Mouse (Mus musculus): ENCODE results near the gene Opcml. TPM values are rescaled to one million over a fixed set of nuclear protein-coding genes. Genes with fewer than 3 reads are reported as not detected.
A peak's percentile ranks its signal among the peaks of the same experiment; 100 is the strongest.

The Opcml gene
- polyA plus RNA-seq, 1 experiment from 2014 or later: 49.9 TPM

DNA sequence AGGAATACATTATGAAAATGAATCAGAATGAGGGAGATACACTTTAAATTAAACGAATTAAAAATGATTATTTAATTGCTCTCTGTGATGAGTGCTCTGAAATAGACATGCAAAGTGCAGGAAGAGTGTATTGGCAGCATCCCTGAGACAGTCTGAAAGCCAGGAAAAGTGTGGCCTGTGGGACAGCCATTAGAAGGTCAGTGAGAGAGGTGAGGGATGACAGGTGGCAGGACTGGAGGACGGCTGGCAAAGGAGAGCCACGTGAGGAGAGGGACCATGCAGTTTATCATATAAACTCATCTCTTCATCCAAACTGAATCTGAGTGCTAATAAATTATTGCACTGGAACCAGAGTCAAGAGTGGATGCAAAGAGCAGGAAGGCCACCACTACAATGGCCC, 796.7 kb downstream of the Opcml start:
- Histone ChIP-seq H3K9ac (replicated peaks) (no peak overlapping the region), H3K4me3 (replicated peaks) (no peak overlapping the region), H3K9me3 (replicated peaks) (no peaks in the 10 kb centered on the region), H3K27ac (replicated peaks) (no peak overlapping the region), H3K4me2 (no peak overlapping the region), H3K36me3 (no peaks in the 10 kb centered on the region), H3K4me1 (no peaks in the 10 kb centered on the region; the same call in 1 of the 2 replicates), H3K27me3 (replicated peaks) (no peaks in the 10 kb centered on the region)
- no peak for ATAC-seq (ENCODE audit: low FRiP score)
- WGBS: 73% methylated on average over 3 of the region's 3 CpGs

DNA sequence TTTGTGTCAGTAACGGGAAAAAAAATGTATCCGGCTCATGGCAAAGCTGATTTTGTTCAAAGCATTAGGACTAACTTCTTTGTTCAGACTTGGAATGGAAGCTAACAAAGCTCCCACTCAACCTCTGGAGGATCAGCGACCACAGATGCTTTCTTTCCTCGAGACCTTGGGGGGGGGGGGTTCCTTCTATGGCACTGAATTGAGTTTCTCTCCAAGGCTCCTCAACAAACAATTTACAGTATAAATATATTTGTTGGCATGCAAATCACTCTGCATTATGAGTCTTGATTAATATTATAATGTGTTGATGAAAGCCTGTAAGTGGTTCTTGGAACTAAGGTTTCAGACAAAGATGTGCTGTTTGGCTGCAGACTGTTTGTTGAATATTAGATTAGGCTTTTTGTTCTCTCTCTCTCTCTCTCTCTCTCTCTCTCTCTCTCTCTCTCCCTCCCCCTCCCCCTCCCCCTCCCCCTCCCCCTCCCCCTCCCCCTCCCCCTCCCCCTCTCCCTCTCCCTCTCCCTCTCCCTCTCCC, 797.3 kb downstream of the Opcml start:
- ATAC-seq (ENCODE audit: low FRiP score): no peak

DNA sequence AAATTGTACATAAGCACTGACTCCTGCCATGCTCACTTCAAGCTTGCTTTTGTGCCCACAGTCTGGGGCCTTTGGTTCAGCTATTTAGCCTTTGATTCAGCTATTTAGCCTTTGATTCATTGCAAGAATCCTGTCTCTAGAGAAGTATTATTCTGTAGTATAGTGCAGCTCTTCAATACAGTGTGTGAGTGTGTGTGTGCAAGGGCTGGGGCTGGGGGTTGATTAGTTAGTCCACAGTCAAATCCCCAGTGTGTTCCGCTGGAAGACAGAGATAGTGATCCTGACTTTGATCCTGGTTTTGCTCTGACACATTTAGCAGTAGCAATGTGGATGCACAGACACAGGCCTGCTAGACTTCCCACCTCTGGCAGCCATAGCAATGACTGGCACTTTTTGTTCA, 797.9 kb downstream of the Opcml start:
- ATAC-seq (ENCODE audit: low FRiP score): no peak
- H3K27me3 ChIP-seq (replicated peaks): no peaks in the 10 kb centered on the region

More for the DNA sequence above, 797.3 kb downstream of the Opcml start:
- Histone ChIP-seq H3K9ac (replicated peaks) (no peak overlapping the region), H3K36me3 (no peaks in the 10 kb centered on the region), H3K4me2 (no peak overlapping the region), H3K9me3 (replicated peaks) (no peaks in the 10 kb centered on the region), H3K27ac (replicated peaks) (no peak overlapping the region), H3K4me1 (no peaks in the 10 kb centered on the region; the same call in 1 of the 2 replicates), H3K4me3 (replicated peaks) (no peak overlapping the region), H3K27me3 (replicated peaks) (no peaks in the 10 kb centered on the region)
- WGBS: 71% methylated on average over 4 of the region's 4 CpGs

DNA sequence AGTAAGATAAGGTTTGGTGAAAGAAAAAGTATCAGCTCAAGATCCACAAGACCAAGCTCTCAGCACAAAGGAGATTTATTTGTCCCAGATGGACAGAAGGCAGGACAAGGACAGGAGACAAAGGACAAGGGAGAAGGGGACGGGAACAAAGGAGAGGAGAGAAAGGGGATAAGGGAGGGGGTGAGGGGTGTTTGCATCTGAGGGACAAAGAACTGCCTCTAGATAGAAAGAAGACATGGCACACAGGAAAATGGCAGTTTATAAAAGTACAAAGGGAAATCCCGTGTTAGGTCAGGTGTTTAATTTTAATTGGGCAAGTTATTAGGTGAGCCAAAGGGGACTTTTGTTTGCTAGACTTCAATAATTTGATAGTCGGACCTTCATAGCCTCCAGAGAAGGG, 801.6 kb downstream of the Opcml start:
- ATAC-seq (ENCODE audit: low FRiP score): no peak
- no peak overlapping the region for H3K4me3 ChIP-seq (replicated peaks)
- H3K27me3 ChIP-seq (replicated peaks): no peaks in the 10 kb centered on the region
- H3K9me3 ChIP-seq (replicated peaks): no peaks in the 10 kb centered on the region
- no peak overlapping the region for H3K27ac ChIP-seq (replicated peaks)
- H3K4me1 ChIP-seq: peaks cover 3% of the 10 kb centered on the region
- H3K36me3 ChIP-seq: no peaks in the 10 kb centered on the region
- no peak overlapping the region for H3K4me2 ChIP-seq
- no peak overlapping the region for H3K9ac ChIP-seq (replicated peaks)
- WGBS: 24% methylated on average over 3 of the region's 3 CpGs

More for the DNA sequence above, 797.9 kb downstream of the Opcml start:
- WGBS: 74% methylated on average over 1 of the region's 1 CpGs
- Histone ChIP-seq H3K9me3 (replicated peaks) (no peaks in the 10 kb centered on the region), H3K27ac (replicated peaks) (peak overlapping the region; percentile 54; the same call in 1 of the 2 replicates), H3K4me1 (no peaks in the 10 kb centered on the region; the same call in 1 of the 2 replicates), H3K4me2 (no peak overlapping the region), H3K36me3 (no peaks in the 10 kb centered on the region), H3K9ac (replicated peaks) (no peak overlapping the region), H3K4me3 (replicated peaks) (no peak overlapping the region)

DNA sequence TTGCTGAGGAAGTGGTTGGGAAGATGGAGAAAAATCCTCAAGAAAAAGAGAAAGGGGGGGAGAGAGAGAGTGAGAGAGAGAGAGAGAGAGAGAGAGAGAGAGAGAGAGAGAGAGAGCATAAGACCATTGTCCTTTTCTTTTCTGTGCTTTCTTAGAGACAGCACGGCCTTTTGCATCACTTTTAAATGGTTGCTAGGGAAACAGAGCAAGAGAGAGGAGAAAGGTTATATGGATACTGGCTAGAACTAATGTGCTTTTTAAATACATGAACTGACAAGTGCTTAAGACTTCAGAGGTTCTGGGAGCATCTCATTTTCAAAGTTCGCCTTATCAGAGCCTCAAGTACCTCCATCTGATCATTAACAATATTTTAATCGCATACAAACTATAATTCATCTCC, 804.5 kb downstream of the Opcml start:
- ATAC-seq (ENCODE audit: low FRiP score): no peak
- Histone ChIP-seq H3K4me2 (no peak overlapping the region), H3K27ac (replicated peaks) (no peak overlapping the region), H3K36me3 (no peaks in the 10 kb centered on the region), H3K4me1 (peaks cover 3% of the 10 kb centered on the region), H3K27me3 (replicated peaks) (no peaks in the 10 kb centered on the region), H3K9me3 (replicated peaks) (no peaks in the 10 kb centered on the region), H3K4me3 (replicated peaks) (no peak overlapping the region), H3K9ac (replicated peaks) (no peak overlapping the region)
- WGBS: 48% methylated on average over 3 of the region's 3 CpGs

DNA sequence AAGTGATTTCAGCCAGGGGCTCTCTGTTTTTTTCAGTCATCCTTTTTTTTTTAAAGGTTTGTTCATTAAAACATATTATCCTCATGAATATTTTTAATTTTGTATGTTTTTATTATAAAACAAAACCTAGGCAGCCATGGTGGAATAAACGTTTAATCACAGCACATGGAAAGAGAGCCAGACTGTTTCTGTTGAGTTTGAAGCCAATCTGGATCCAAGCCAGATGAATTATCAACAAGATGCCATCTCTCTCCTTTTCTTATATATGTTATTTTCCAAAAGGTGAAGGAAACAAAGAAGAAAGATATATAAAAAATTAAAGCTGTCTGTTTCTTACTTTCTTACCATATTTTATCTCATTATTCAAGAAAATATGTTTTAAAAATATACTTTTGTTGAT, 815.0 kb downstream of the Opcml start:
- WGBS: 61% methylated on average over 1 of the region's 1 CpGs
- Histone ChIP-seq H3K9me3 (replicated peaks) (no peaks in the 10 kb centered on the region), H3K27ac (replicated peaks) (no peak overlapping the region), H3K27me3 (replicated peaks) (no peaks in the 10 kb centered on the region), H3K4me3 (replicated peaks) (no peak overlapping the region), H3K4me2 (no peak overlapping the region), H3K36me3 (no peaks in the 10 kb centered on the region), H3K4me1 (no peaks in the 10 kb centered on the region), H3K9ac (replicated peaks) (no peak overlapping the region)
- no peak for ATAC-seq (ENCODE audit: low FRiP score)

DNA sequence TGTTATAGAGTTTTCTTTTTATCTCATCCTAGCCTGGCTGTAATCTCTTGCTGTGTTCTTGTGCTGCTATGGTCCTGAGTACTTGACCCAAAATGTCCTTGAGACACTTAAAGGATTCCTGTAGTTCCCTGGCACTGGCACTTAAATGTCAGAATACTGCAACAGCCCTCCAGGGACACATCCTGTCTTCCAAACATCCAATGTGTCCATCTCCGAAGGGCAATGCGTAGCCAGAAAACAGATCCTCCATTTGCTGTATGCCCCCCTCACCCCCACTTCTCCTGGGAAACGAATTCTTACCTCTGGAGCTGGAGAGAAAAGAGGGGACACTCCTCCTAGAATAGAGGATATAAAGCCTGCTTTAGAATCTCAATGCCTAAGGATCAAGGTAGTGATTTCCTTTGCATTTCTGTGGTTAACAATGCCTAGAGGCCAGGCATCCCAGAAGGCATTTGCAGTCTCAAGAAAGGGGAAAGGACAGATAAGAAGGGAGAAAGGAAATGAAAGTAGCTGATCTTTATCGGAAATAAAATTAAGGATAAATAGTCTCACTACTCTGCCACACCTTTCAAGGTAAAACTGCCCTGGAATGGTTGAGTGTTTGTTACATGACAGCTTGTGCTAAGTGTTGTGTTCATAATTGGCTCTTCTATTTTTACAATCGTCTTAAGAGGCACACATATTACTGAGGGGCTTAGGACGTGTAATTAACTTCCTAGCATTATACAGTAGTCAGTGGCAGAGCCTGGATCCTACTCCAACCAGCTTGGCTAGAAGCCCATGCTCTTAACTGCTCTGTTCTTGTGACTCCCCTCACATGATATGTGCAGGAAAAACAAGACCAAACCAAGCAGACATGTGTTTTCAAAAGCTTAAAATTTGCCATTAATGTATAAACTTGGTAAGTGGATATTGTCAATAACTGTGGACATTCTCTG, 823.4 kb downstream of the Opcml start:
- H3K9me3 ChIP-seq (replicated peaks): no peaks in the 10 kb centered on the region
- ATAC-seq (ENCODE audit: low FRiP score): no peak
- 0 out of 2 replicates have a peak, but pooled peaks cover 6% of the 10 kb centered on the region for H3K4me1 ChIP-seq
- 39% methylated on average over 6 of the region's 6 CpGs for WGBS
- H3K27me3 ChIP-seq (replicated peaks): no peaks in the 10 kb centered on the region
- no peak overlapping the region for H3K27ac ChIP-seq (replicated peaks)
- H3K36me3 ChIP-seq: no peaks in the 10 kb centered on the region
- no peak overlapping the region for H3K4me2 ChIP-seq
- no peak overlapping the region for H3K4me3 ChIP-seq (replicated peaks)
- no peak overlapping the region for H3K9ac ChIP-seq (replicated peaks)

DNA sequence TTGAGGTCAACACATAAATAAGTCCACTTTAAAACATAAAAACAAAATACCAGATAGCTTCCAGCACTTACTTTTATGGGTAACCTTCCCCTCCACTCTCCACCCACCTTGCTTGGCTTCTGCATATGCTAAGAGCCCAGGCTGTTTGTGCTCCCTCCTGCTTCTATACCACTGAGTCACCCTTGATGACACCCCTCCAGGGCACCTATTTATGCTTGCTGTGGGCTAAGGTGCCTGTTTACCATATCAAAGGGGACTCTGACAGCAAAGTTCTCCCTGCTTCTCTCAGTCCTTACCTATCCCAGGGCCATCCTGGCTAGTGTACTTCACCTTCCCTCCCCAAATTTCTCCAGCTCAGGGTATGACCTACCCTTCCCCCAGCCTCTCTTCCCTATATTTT, 824.9 kb downstream of the Opcml start:
- ATAC-seq (ENCODE audit: low FRiP score): no peak
- Histone ChIP-seq H3K36me3 (no peaks in the 10 kb centered on the region), H3K27me3 (replicated peaks) (no peaks in the 10 kb centered on the region), H3K9ac (replicated peaks) (no peak overlapping the region), H3K4me2 (no peak overlapping the region), H3K4me3 (replicated peaks) (no peak overlapping the region), H3K4me1 (0 out of 2 replicates have a peak, but pooled peaks cover 6% of the 10 kb centered on the region), H3K9me3 (replicated peaks) (no peaks in the 10 kb centered on the region), H3K27ac (replicated peaks) (no peak overlapping the region)

DNA sequence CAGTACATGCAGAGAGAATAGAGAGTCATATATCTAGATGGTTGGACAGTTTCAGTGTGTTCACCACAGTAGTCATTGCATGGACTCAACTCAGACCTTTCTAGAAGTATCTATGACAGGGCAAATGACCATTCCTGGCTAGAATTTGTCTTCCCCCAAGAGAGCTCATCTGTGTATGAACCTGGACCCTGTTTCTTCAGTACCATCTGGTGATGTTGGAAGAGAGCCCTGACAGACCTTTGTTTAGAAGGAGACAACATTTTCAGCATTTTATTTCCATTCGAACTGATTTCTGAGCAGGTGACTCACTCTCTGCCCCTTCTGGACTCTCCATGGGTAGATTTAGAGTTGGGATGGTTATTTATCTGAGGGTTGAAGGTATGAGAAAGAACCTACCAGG, 827.1 kb downstream of the Opcml start:
- no peak for ATAC-seq (ENCODE audit: low FRiP score)
- H3K36me3 ChIP-seq: no peaks in the 10 kb centered on the region
- no peaks in the 10 kb centered on the region for H3K27me3 ChIP-seq (replicated peaks)
- WGBS: 74% methylated on average over 1 of the region's 1 CpGs
- H3K4me3 ChIP-seq (replicated peaks): no peak overlapping the region
- H3K27ac ChIP-seq (replicated peaks): no peak overlapping the region
- no peaks in the 10 kb centered on the region for H3K9me3 ChIP-seq (replicated peaks)
- H3K9ac ChIP-seq (replicated peaks): no peak overlapping the region
- H3K4me2 ChIP-seq: no peak overlapping the region
- H3K4me1 ChIP-seq: 0 out of 2 replicates have a peak, but pooled peaks cover 6% of the 10 kb centered on the region

DNA sequence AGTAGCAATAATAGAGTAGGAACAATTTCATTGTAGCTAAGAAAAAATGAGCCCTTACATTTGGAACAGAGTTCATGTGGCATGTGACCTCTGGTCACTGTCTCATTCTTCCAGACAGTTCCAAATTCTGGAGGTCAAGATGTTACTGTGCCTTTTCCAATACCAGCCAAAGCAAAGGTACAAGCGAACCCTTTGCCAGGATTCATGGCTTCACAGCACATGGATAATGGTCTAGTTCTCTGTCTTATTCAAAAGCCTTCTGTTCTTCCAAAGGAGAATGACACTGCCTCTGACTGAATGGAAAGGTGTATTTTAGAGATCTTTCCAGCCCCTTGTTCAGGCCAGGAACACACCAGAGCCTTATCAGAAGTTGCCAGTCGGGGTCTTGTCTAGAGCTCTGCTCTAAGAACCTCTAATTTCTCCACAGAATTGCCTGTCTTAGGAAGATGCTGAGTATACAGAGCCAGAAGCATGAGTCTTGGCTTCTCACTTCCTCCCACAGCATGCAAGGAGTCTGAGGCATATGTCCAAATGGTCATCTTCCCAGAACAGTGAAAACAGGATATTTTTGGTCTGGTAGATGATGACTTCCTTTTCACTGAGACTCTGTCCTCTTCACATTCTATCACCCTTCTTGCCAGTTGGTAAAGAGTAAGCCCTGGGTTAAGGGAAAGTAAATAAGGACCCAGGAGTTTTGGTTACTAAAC, 827.8 kb downstream of the Opcml start:
- no peak for ATAC-seq (ENCODE audit: low FRiP score)
- Histone ChIP-seq H3K27ac (replicated peaks) (no peak overlapping the region), H3K27me3 (replicated peaks) (no peaks in the 10 kb centered on the region), H3K9ac (replicated peaks) (no peak overlapping the region), H3K36me3 (no peaks in the 10 kb centered on the region), H3K4me2 (no peak overlapping the region), H3K4me1 (0 out of 2 replicates have a peak, but pooled peaks cover 6% of the 10 kb centered on the region), H3K4me3 (replicated peaks) (no peak overlapping the region), H3K9me3 (replicated peaks) (no peaks in the 10 kb centered on the region)
- WGBS: 79% methylated on average over 2 of the region's 2 CpGs

DNA sequence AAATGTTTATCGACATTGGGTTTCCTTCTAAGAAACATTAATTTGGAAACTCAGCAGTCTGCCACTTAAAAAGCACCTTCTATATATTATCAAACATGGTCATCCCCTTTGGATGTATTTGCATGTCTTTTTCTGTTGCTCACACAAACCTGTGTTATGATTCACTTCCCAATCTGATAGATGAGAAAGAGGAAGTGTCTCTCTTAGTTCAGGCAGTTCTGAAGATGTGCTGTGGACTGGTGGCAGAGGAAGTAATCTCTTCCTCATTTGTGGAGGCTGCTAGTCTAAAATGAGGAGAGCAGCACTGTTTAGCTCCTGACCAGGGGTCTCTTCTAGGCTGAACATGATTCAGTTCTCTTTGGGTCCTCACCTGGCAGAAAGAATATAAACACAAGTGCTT, 831.4 kb downstream of the Opcml start:
- 93% methylated on average over 1 of the region's 1 CpGs for WGBS
- ATAC-seq (ENCODE audit: low FRiP score): no peak

More for the DNA sequence above, 831.4 kb downstream of the Opcml start:
- Histone ChIP-seq H3K36me3 (no peaks in the 10 kb centered on the region), H3K4me3 (replicated peaks) (no peak overlapping the region), H3K4me1 (peaks cover 8% of the 10 kb centered on the region), H3K9ac (replicated peaks) (no peak overlapping the region), H3K27ac (replicated peaks) (no peak overlapping the region), H3K4me2 (no peak overlapping the region), H3K27me3 (replicated peaks) (no peaks in the 10 kb centered on the region), H3K9me3 (replicated peaks) (no peaks in the 10 kb centered on the region)
